Mouse (Mus musculus) adrenal gland, postnatal 10 days (tissue): Measurements from ENCODE around the gene Tyro3. TPM values are rescaled to one million over a fixed set of nuclear protein-coding genes. Genes with fewer than 3 reads are reported as not detected.

ENCODE experiments used
- DNase-seq: peaks from one replicate; pipeline ENCODE4 v3.0.0; 2021; ENCODE audit warnings: mixed read lengths
- long read RNA-seq, 2 experiments: library from polyadenylated mRNA; stranded (forward); transcript quantifications; one replicate each; pipeline ENCODE4 v2.0.0; 2021
- total RNA-seq, 2 experiments: library from RNA; stranded (reverse); gene quantifications; 2 replicates each; pipeline ENCODE4 v1.2.3; 2021

Gene Tyro3
- 1 to 10 TPM; 6.0 to 8.8 TPM for total RNA-seq
- long read RNA-seq, experiment 1, partial matches to known transcripts, result 2 of 5 reads
- long read RNA-seq, experiment 1, other reads (novel, unspliced or antisense), result 0 of 5 reads
- long read RNA-seq, experiment 2, transcript Tyro3-201 (19 exons, 3,989 nt), result major isoform, 5 of 6 reads
- long read RNA-seq, experiment 2, partial matches to known transcripts, result 1 of 6 reads
- long read RNA-seq, experiment 2, other reads (novel, unspliced or antisense), result 0 of 6 reads

- DNase-seq, result no peak
These were observed at the start of gene Tyro3 for GRCm38 (mm10) chr2:119797279-119797783. TSS of gene Tyro3 (plus strand) at chr2:119797733.

GRCm38 (mm10) chr2:119749260-119749659 is 48.3 kb upstream of the Tyro3 start:
- DNase-seq, result no peak

DNA sequence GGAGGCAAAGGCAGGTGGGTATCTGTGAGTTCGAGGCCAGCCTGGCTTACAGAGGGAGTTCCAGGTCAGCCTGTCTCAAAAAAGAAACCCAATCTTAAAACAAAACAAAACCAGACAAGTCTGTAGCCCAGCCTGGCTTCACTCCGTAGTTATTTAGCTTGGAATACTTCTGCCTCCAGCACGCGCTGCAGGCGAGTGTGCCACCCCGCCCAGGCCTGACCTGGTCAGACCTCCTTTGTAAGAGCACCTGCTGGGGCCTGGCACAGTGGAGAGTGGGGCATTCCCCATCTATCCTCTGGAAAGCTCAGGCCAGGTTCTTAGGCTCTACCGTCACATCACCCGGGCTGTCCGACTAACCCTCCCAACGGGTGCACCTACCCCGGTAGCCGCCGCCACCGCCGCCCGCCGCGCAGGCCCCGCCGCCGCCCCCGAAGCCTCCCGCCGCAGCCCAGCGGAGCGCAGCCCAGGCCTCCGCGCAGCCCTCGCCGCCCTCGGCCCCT is 39.9 kb upstream of the Tyro3 start:
- no peak for DNase-seq

DNA sequence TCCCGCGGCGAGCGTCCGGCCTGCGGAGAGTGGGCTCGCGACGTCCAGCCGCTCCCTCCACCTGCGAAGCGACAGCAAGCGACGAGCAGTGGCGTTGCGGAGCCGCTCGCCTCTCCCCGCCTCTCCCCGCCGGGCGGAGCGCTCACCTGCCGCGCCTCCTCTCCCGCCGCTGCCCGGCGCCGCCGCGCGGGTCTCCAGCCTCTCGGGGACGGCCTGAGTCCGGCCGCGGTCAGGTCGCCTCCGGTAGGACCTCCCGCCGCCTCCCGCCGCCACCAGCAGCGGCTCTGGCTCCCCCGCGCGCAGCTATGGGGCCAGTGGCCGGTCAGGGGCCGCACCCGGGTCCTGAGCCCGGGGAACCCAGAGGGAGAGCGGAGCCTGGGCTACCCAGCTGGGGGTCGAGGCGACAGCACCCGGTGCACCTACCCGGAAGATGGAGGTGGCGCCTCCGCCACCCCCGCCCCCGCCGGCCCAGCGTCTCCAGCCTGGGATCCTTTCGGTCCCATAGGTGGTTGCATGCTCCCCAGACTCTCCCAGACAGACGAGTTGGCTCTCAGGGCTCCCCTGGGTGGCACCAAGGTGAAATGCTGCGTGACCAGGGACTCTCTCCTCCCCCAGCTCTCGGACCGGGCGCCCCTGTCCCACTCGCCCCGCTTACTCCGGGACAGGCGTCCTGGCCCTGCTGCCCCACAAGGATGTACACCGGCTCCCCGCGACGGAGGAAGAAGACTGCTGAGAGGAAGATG is 39.3 kb upstream of the Tyro3 start:
- DNase-seq, result peak; percentile 46

GRCm38 (mm10) chr2:119758844-119759835 is 38.4 kb upstream of the Tyro3 start:
- no peak for DNase-seq

DNA sequence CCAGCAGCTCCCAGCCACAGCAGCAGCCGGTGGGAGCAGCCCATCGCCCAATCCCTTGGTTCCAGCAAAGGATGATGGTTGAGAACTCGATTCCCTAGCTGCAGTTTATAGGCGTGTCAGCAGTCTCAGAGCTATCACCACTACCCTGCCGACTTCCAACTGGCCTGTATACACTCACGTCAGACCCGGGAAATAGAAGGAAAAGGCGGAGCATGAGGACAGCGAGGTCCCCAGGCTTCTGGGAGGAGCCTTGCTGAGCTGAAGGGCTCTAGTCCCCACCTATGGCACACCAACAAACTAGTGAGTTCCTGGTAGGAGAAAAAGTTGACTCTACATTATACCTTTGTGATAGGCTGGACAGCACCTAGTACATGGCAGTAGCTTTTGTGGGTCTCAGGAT is 37.3 kb upstream of the Tyro3 start, which contains the start of gene Ltk:
TSS of gene Ltk (minus strand) at position 181 of the 400 bp plus-strand sequence.
- DNase-seq, result no peak

DNA sequence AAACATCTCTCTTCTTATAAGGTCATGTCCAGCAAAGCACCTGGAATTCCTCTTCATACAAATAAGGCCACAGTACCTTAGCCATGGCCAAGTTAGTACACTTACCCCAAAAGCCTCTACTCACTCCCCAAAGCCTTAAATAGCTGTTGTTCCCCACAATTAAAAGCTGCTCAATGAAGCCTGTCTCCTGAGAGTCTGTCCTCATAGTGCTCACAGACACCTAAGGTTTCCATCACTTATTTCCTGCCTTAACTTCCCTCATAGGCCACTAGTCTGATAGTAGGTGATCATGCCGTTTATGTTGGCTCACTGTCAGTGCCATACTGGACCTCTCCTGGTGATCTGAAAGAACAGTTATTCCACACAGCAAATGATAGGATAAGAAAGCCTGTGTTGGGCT is 35.3 kb upstream of the Tyro3 start:
- no peak for DNase-seq

GRCm38 (mm10) chr2:119763924-119764323 is 33.6 kb upstream of the Tyro3 start:
- no peak for DNase-seq

- no peak for DNase-seq
These were observed 30.3 kb upstream of the Tyro3 start for GRCm38 (mm10) chr2:119767246-119767645.

- DNase-seq, result peak; percentile 91
These were observed 10.2 kb upstream of the Tyro3 start, which contains the start of gene Rpap1 for GRCm38 (mm10) chr2:119787206-119787883. TSS of gene Rpap1 (minus strand) at chr2:119787537.

GRCm38 (mm10) chr2:119789996-119790395 is 7.5 kb upstream of the Tyro3 start:
- no peak for DNase-seq

- DNase-seq, result peak; percentile 82
These were observed 854 bp downstream of the Tyro3 start for GRCm38 (mm10) chr2:119798246-119798927.

- peak; percentile 67 for DNase-seq
These were observed 1.8 kb downstream of the Tyro3 start for GRCm38 (mm10) chr2:119799181-119799960.

GRCm38 (mm10) chr2:119799961-119800550 is 2.5 kb downstream of the Tyro3 start:
- DNase-seq, result no peak

GRCm38 (mm10) chr2:119800876-119801846 is 3.6 kb downstream of the Tyro3 start:
- DNase-seq, result no peak

- DNase-seq, result peak; percentile 30
These were observed 5.5 kb downstream of the Tyro3 start for GRCm38 (mm10) chr2:119802767-119803617.

GRCm38 (mm10) chr2:119803618-119804274 is 6.2 kb downstream of the Tyro3 start:
- no peak for DNase-seq
